Mouse (Mus musculus) layer of hippocampus, adult 18-20 months (tissue): ENCODE data around the gene Wnt3a. TPM values are rescaled to one million over a fixed set of nuclear protein-coding genes. Genes with fewer than 3 reads are reported as not detected.

Source experiments
- DNase-seq, 2 experiments: peaks; one replicate each; pipeline ENCODE4 v3.0.0; 2022; ENCODE audit warnings: low spot score in 2 of 2
- total RNA-seq, 2 experiments: library from RNA; stranded (reverse); gene quantifications; 2 replicates each; pipeline ENCODE4 v1.2.3; 2021

Wnt3a gene
- total RNA-seq, 2 experiments from 2014 or later = 0.25 TPM; not detected in 1

DNA sequence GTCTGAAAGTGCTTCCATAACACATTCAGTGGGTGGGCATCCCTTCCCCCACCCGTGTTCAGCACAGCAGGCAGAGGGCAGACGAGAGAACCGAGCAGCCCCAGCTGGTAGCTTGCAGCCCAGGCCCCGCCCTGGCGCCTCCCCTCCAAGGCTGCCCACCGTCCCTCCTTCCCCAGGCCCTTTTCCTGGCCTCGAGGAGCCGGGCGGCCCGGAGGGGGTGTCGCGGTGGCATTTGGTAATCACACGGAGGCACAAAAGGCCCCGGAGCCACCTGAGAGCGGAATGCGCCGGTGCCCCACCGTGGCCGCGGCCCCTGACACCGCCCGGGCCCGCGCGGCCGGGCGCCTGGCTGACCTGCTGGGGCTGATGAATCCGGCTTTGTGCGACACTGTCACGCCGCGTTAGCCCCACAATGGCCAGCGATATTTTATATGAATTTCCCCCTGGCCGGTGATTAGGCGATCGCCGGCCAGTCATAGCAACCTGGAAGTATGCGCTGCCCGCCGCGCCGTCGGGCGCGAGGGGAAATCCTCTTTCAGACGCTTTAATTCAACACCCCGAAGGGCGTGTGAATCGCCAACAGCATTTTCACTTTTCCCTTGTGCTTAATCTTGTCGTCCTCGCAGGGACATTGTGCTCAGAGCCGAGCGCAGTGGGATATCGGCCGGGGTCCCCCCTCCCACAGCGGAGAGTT lies 26.5 kb downstream of the Wnt3a start:
- DNase-seq = peak; percentile 13 to 46

GRCm38 (mm10) chr11:59262308-59262707 lies 28.2 kb downstream of the Wnt3a start:
- no peak for DNase-seq

DNA sequence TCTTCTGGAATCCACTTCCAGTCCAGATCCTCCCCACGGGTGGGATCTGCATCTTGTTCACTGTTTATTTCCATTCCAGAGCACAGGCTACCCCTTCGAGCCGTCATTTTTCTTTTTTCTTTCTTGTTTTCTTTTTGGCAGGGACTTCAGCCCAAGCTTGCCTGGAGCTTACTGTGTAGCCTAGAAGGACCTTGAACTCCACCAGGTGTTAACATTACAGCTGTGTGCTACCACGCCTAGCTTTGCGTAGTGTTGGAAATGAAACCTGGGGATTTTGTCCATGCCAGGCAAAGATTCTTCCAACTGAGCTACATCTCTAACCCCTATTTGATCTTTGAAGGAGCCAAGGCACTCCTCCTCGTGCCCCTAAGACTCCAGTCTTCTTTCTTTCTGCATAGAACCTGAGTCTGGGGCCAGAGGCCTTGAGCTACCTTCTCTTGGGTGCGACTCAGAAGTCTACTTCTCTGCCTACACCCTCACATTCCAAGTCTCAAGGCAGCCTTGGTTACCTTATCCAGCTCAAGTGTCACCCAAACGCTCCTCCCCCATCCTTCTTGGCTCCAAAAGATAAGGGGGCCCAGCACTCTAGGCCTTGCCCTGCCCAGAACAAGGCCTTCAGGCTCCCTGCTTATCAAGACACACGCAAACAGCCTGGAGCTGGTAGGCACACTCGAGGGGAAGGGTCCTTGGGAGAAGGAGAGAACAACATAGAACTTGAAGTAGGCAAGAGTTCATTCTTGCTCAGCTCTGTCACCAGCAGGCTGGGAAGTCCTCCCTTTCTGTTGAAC lies 29.7 kb downstream of the Wnt3a start:
- no peak for DNase-seq

- DNase-seq = no peak
Measured at GRCm38 (mm10) chr11:59259647-59260046, 30.9 kb downstream of the Wnt3a start.

- DNase-seq = no peak
Measured at GRCm38 (mm10) chr11:59248101-59248500, 42.5 kb downstream of the Wnt3a start.

GRCm38 (mm10) chr11:59243856-59244255 lies 46.7 kb downstream of the Wnt3a start:
- DNase-seq = no peak

DNA sequence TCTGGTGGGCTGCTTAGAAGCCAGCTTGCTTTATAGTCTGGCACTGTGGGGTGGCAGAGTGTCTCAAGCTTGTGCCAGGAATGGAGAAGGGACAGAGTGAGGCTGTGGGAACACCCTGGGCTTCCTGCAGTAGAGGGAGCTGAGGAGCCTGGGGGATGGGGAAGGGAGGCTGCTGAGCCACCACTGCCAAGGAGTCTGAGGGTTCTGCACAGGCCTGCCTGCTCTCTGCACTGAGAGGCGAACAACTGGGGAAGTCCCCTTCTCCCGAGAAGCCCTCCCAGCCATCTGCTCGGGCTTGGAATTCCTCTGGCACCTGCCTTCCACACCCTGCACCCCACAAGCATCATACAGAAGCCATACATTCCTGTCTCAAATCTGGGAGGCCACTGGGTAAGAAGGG lies 48.7 kb downstream of the Wnt3a start:
- peak in 1 of 2 experiments; percentile 13 for DNase-seq

DNA sequence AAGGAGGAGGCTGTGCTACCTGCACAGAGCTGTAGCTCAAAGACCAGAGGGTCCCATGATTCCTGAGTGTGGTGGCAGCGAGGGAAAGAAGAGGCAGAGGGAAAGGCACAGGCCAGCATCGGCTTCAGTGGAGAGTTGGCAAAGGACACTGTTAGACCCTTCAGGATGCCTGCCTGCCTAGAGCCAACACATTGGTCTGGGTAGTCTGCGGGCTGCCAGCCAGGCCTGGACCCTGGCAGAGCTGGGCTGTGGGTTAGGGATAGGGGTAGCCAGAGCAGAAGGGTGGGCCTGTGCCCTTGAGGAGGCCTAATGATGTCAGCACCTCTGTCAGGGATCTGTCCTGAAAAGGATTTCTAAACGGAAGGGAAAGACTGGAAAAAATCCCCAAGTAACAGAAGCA lies 50.8 kb downstream of the Wnt3a start:
- DNase-seq = no peak

GRCm38 (mm10) chr11:59239428-59239785 lies 51.1 kb downstream of the Wnt3a start:
- no peak for DNase-seq

GRCm38 (mm10) chr11:59238525-59239427 lies 51.8 kb downstream of the Wnt3a start:
- DNase-seq = peak in 1 of 2 experiments; percentile 78

- no peak for DNase-seq
Measured at GRCm38 (mm10) chr11:59232797-59233196, 57.8 kb downstream of the Wnt3a start.

DNA sequence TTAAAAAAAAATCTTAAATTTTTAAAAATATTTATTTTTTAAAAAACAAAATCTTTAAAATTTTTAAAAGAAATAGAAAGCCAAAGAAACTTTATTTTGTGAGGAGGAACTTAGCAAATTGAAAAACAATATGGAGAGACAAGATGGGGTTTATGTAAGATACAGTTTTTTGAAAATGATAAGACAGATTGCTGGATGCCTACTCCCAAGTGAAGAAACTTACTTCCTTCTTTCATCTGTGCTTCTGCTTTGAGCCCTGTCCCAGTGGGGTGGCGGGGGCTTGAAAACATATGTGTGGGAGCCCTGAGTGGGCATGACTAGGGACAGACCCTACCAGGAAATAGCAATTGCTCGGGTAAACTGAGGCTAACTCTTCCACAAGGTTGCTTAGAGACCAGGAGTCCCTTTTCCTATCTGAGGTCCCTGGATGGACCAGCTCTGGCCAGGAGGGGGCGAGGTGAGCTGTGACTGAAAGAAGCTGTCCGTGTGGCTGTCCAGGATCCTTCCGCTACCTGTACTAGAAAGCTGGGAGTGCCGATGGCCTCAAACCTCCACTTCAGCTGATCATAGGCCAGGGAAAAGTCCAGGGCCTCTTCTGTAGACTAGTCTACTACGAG lies 60.3 kb downstream of the Wnt3a start:
- peak in 1 of 2 experiments; percentile 66 for DNase-seq

- peak; percentile 94 to 98 for DNase-seq
Measured at GRCm38 (mm10) chr11:59228122-59228953, 62.2 kb downstream of the Wnt3a start, which contains the start of gene Arf1. Gene Arf1, minus strand, starts transcription at chr11:59228270.

GRCm38 (mm10) chr11:59227604-59228121 lies 62.9 kb downstream of the Wnt3a start:
- DNase-seq = no peak

DNA sequence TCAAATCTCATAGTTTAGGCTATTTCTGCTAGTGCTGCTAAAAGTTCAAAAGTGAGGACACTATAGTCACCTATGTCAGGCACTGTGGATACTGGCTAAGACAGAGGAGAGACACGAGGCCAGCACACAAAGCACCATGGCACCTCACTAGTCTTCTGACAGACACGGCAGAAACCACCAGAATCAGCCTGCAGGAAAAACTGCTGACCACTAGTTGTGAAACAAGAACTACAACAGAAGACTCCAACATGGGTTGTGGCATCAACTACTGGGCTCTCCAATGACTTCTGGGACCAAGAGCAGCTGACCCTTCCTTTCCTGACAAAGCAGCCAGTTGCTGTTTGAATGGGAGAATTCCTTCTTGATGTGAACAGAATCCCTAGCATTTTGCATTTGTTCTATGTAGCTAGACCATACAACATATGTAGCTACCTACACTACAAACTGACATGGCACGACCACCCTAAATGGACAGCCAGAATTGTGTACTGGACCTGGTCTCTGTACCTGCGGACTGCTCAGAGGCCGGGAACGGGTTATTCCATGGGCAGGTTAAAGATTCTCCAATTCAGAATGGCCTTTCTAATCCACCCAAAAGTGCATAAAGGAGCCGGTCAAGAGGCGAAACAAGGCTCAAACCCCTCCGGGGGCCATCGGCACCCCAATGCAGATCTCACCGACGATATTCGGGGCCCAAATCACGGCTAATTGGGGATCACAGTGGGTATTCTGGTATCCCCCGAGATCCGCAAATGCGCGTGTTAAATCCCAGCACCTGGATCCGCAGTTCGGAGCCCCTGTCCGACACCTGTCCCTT lies 63.6 kb downstream of the Wnt3a start:
- DNase-seq = peak in 1 of 2 experiments; percentile 16

DNA sequence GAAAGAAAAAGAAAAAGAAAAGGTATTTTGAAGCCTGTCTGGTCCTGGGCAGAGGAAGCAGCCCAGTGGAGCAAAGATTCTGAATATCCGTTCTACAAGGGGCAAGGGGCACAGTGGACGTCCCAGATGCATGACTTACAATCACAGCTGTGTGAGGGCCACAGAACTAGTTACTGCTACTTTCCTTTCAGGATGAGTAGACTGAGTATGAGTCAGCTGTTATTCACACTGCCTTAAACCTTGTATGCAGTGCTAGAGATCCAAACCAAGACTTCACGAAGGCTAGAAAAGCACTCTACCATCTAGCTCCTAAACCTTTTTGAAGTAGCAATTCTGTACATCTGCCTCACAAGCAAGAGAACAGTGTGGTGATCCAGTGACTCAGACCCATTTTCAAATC lies 64.3 kb downstream of the Wnt3a start:
- no peak for DNase-seq

- no peak for DNase-seq
Measured at GRCm38 (mm10) chr11:59225167-59225566, 65.4 kb downstream of the Wnt3a start.

- no peak for DNase-seq
Measured at GRCm38 (mm10) chr11:59224470-59224869, 66.1 kb downstream of the Wnt3a start.

DNA sequence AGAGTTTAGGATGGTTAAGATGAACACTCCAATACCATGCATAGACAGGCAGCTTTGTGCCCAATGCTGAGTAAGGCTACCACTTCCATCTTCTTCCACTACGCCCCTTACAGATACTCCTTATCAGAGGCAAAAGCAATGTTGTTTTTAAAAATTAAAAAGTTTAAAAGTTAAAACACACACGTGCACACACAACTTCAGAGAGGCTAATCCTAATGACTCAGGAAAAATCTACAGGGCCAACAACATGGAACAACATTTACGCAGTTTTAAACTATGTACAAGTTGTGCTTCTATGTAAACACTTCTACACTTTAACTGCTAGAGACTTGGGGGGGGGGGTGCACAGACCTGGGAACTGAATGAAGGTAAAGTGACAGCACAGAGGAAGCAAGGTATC lies 66.5 kb downstream of the Wnt3a start:
- no peak for DNase-seq
